Mouse (Mus musculus) thymus, adult 2 months (tissue): ENCODE measurements around the gene Tapbpl.

Experiments used
- CTCF ChIP-seq: fragments of 200-500 bp; IDR thresholded peaks from 2 replicates; pipeline ENCODE4 v1.5.1; 2012; ENCODE audit warnings: mild to moderate bottlenecking, control low read depth, low read length, moderate library complexity, borderline replicate concordance; ENCODE audit not compliant: control insufficient read depth, poor library complexity, insufficient read depth; ENCODE audit errors: extremely low read depth
- POLR2A ChIP-seq: fragments of 200-500 bp; IDR thresholded peaks from 2 replicates; pipeline ENCODE4 v1.6.1; 2012; ENCODE audit warnings: mild to moderate bottlenecking, low read length, control low read depth, moderate library complexity; ENCODE audit not compliant: control insufficient read depth, poor library complexity, insufficient read depth; ENCODE audit errors: extremely low read depth

GRCm38 (mm10) chr6:125244551-125244950 is 12.9 kb upstream of the Tapbpl start:
- no peak for TF ChIP-seq CTCF
- TF ChIP-seq POLR2A = no peak
